Mouse (Mus musculus) adrenal gland, adult 18-20 months (tissue): Measurements from ENCODE around the gene Arid1a. TPM values are rescaled to one million over a fixed set of nuclear protein-coding genes. Genes with fewer than 3 reads are reported as not detected.
"Not testable (repeated sequence)": the region's sequence is repeated elsewhere in the genome, so short reads cannot be mapped to it uniquely, and the experiment has no call there.

ENCODE experiments used
- DNase-seq, 2 experiments: peaks; one replicate each; pipeline ENCODE4 v3.0.0; 2021 to 2022; ENCODE audit warnings: low spot score in 2 of 2
- total RNA-seq, 2 experiments: library from RNA; stranded (reverse); gene quantifications; 1 replicate in 1 of 2; 2 replicates in 1 of 2; pipeline ENCODE4 v1.2.3; 2021

Gene Arid1a
- total RNA-seq, 2 experiments from 2014 or later: 37.9 to 43.6 TPM

DNA sequence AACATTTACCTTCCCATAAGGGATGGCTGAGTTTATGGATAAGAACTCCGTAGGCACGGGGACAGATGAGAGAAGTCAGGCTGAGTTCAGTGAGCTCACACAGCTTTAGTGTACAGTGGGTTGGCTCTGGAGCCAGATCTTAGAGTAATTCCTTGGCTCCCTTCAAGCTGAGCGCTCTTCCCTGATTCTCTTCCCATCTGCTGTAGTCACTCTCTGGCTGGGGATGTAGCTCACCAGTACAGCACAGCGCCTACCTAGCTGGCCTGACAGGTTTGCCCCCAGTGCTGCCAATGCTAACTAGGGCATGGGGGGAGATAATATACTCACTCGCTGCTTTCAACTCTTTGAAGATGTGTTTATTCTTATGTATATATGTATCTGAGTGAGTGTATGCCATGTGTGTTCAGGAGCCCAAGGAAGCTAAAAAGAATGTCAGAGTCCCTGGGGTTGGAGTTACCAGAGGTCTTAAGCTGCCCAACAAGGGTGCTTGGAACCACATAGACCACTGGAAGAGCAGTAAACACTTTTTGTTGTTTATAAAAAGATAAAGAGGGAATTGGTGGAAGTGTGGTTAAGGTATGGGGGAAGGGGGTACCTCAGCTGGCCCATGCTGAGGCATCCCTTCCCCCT, 98.6 kb downstream of the Arid1a start:
- DNase-seq: no peak

DNA sequence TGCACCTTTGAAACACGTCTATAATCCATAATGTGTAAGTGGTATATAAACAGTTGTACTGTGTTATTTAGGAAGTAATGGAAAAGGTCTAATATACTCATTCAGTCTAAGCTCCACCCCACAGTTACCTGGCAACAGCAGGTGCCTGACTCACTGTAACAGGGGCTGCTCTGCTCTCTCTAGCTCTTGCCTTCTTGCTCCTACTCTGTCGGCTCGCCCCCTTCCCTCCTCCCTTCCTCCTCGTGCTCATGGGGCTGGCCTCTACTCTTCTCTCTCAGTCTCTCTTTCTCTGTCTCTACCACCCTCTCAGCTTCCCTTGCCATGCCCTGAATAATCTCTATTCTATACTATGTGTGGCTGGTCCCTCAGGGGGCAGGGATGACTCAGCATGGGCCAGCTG, 99.6 kb downstream of the Arid1a start:
- no peak for DNase-seq

DNA sequence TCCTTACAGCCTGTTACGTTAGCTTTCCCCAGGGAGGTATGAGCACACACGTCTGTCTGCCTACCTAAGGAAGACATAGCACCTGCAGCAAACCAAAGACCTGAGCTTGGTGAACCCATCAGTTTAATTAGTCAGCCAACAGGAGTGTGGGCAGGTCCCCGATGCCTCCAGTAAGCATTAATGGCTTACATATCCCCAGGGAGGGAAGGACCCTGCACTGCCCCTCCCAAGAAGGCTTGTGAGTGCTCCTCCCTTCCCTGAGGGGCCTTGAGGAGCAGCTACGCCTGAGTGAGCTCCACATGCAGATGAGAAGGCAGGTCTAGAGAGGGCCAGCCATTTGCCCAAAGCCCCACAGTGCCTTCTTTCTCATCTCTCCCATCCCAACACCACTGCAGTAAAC, 100.3 kb downstream of the Arid1a start:
- no peak for DNase-seq

DNA sequence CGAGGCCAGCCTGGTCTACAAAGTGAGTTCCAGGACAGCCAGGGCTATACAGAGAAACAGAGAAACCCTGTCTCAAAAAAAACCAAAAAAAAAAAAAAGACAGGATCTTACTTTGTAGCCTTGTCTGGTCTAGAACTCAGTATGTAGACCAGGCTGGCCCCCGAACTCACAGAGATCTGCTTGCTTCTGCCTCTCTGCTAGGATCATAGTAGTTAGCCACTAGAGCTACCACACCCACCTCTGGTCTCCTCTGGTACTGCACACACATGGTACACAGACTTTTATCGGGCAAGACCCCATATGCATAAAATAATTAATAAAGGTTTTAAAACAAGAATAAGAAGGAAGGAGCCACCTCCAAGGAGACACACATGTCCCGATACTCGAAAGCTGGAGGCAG, 102.5 kb downstream of the Arid1a start:
- DNase-seq: not testable (repeated sequence)

DNA sequence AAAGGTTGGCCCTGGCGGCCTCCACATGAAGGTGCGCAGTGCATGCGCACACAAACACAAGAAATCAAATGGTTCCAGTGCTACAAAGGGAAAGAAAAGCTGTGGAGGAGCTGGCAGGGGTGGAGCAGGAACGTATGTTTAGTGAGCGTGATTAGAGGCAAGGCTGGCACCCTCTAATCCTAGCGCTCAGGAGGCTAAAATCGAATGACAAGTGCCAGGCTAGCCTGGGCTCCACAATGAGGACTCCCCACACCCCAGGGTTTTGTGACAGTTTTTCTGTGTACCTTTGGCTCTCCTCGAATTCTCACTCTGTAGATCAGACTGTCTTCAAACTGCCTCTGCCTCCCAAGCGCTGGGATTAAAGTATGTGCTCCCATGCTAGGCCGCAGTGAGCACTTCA, 103.8 kb downstream of the Arid1a start:
- DNase-seq: no peak

DNA sequence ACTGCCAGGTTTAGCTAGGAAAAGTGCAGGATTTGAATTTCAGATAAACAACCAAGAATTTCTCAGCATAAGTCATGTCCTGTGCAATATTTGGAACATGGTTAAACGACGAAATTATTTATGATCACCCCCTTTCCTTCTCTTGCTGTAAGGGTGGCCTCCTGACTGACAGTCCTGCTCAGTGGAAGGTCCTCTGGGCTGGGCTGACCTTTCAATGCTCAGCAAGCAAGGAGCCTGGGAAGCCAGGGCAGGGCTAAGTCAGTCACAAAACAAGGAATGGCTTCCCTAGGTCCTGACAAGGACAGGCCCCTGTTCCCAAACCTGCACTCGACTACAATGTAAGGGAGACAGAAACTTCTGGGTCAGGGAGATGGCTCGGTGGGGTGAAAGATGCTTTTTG, 104.6 kb downstream of the Arid1a start:
- no peak for DNase-seq

DNA sequence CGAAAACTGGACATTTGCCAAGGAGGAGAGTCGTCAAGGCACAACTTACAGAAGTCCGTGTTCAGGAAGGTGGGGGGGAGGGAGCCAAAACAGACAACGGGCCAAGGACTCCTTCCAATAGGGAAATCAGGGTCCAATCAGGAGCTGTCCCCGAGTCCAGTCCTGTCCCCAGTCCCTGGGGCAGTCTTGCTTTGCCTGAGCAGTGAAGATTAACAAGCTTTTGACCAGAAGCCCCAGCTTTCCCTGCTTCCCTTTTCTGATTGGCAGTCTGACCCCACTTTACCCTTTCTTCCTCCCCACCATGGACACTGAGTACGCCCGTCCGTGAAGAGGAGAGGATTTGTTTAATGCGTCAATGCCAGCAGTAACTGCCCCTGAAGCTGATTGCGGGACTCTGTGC, 105.1 kb downstream of the Arid1a start:
- no peak for DNase-seq

DNA sequence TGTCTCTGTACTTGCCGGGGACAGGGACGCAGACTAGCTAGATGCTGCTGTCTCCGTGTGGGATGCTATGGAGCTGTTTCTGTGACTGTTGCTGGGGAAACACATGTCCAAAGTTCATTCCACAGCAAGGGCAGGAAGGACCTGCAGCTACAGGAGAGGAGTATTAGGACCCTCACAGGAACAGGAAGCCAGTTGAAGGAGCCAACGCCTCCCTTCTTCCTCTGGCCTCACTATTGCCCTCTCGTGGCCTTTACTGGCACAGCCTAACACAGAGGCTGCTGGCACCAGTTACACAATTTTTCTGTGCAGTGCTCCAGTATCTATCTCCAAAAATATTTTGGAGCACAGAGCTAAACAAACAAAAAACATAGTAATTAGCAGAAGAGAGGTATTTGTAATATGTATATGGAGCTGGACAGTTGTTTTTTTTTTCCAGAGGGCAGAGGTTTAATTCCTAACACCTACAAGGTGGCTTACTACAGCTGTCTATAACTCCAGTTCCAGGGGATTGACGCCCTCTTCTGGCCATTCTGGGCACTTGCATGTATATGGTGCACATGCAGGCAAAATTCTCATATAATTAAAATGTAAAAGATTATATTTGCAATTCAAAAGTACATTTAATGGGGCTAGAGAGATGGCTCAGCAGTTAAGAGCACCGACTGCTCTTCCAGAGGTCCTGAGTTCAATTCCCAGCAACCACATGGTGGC, 106.4 kb downstream of the Arid1a start, which contains the start of gene Zdhhc18:
Gene Zdhhc18, minus strand, starts transcription at position 166 of the 711 bp plus-strand sequence.
- DNase-seq: peak; percentile 71 to 82

DNA sequence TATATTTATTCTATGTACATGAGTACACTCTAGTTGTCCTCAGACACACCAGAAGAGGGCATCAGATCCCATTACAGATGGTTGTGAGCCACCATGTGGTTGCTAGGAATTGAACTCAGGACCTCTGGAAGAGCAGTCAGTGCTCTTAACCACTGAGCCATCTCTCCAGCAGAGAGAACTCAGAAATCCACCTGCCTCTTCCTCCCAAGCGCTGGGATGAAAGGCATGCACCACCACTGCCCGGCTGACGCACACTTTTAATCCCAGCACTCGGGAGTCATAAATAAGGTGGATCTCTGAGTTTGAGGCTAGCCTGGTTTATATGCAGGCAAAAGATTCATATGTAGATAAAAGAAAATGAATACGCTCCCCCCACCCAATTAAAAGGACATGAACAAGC, 107.1 kb downstream of the Arid1a start:
- DNase-seq: not testable (repeated sequence)

DNA sequence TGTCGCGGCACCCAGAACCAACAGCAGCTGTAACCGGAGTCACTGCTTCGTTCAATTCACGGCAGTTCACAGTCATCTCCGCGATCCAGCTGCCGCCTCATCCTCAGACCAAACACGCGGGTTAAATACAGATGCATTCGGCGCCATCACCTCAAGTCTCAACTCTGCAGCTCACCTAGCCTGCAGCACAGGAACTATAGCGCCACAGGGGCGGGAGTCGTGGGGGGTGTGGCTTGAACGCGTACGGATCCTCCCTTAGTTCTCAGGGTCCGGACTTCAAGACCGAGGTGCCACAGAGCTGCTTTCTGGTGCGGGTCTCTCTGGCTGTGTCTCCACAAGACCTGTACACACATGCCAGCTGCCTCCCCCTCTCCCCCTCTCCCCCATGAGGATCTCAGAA, 110.9 kb downstream of the Arid1a start:
- DNase-seq: no peak

DNA sequence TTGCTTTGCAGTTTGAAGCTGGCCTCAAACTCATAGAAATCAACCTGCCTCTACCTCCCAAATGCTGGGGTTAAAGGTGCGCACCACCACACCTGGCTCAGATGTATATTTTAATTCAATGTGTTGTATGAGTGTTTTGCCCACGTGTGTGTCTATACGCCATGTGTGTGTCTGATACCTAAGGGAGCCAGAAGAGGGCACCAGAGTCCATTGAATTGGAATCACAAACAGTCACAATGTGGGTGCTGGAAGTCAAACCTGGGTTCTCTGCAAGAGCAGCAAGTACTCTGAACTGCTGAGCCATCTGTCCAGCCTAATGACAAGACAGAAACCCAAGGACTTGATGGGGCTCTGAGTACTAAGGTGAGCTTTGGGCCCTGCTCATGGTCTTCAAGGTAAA, 111.4 kb downstream of the Arid1a start:
- no peak for DNase-seq

DNA sequence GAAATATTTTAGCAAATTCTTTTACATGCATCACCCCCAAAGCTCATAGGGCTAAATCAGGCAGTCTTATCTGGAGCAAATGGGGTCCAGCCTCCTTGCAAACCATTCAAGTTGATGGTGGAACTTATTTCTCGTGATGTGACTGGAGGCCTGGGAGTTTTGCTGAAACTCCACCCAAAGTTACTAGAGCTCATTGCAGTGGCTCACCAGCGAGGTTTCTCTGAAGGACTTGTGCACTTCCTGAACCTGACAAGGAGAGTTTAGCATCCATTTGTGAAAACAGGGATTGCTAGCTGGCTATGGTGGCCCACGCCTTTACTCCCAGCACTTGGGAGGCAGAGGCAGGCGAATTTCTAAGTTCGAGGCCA, 122.5 kb downstream of the Arid1a start:
- no peak for DNase-seq

DNA sequence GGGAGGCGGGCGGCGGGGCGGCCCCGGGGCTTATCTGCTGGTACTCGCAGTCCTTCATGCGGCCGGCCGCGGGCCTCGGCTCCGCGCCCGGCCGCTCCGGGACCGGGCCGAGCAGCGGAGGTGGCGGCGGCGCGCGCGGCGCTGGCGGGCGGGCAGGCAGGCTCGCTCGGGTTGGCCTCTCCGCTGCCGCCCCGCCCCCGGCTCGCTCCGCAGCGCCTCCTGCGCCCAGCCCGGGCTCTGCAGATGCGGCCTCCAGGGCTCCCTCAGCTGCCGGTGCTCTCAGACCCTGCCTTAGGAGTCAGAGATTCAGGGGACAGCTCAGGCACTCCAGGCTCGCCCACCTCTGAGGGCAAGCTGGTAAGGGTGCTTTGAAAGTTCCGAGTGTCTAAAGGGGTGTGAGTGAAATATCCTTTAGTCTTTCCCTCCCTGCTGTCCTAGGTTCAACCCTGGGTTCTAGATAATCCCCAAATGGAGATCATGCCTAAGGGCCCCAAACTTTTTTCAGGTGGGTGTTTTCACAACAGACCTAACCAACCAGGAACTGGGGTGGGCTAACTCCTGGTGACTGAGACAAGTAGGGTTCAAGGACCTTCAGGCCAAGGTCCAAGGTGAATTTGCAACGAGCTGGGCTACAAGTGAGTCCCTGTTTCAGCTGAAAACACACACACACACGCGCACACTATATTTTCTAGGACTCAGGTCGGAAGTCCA, 123.1 kb downstream of the Arid1a start:
- DNase-seq: peak; percentile 94 to 95

DNA sequence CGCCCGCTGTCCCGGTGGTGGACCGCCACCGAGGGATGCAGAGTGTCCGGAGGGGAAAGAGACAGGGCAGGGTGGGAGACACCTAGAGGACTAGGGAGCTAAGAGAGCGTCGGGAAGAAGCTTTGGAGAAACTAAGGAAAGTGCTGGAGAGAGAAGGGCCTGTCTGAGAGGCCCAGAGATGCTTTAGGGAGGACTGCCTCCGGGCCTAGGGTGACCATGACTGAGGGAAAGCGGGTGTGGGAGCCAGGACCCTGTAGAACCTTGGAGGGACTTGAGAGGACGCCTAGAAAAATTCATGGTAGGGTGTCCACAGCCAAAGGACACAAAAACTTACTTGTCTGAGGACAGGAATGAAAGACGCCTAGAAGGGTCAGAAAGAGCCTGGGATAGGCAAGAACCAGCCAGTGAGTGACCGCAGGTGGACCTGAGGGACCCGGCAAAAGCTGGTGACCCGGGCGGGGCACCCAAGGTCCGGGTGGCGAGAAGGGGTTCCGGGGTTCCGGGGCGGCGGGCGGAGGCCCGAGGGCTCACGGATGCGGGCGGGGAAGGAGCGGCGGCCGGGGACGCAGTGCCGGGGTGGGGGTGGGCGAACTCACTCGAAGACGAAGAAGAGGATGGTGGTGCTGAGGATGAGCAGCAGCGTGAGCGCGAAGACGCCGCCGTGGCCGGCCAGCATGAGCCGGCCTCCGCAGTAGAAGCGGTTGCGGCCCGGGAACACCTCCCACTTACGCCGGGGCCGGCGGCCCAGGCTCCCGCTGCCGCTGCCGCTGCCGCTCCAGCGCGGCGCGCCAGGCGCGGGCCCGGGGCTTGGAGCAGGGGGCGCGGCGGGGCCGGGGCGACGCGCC, 123.9 kb downstream of the Arid1a start:
- peak in 1 of 2 experiments; percentile 57 for DNase-seq

DNA sequence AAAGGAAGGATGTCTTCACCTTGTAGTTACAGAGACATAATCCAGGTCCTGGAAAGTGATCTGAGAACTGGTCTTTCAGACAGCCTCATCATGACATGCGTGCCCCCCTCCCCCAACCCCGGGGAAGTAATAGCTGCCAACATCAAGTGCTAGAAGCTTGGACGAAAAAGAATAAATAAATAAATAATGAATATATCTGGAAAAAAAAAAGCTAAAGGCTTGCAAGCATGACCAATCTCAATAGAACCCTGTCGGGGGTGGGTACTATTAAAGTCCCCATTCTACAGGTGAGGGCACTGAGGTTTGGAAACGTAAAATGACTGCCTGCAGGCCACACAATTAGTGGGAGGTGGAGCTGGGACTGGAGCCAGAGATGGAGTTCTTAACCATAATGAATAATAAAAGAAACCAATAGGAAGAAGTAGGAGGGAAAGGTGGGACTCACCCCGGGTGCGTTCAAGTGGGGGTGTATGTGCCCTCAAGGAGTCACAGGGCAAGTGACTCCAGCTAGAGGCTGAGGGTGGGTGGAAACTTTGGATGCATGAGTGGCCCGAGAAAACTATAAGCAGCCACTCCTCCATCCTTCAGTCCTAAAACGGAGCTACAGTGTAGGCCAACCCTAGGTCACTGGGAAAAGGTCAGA, 124.7 kb downstream of the Arid1a start:
- no peak for DNase-seq

DNA sequence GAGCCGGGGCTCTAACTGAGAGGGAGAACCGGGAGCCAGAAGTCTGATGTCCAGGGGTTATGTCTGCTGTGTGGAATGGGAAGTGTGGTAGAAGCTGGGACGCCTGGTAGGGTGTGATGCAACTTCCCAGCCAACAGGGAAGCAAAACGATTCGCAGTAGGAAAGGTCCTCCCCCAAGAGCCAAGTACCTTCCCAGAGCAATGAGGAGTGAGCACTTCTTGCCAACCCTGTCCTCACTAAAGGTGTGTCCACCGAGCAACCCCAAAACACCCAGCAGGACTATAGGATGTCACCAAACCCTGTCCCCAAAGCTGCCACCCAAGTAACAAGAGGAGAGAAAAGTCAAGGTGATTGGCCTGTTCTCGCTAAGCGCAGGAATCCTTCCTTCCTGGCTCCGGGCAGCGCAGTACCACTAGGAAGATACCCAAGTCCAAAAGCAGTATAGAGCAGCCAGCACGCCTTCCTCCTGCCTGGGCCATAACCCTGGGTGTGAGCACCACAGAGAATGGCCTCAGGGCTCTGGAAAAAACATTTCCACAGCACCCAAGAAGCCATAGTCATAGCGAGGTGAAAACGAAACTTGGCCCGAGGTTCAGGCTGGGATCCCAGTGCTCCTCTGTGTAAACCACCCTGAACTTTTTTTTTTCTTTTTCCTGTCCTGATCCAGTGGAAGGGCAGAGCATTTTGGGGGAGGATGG, 125.3 kb downstream of the Arid1a start:
- no peak for DNase-seq

DNA sequence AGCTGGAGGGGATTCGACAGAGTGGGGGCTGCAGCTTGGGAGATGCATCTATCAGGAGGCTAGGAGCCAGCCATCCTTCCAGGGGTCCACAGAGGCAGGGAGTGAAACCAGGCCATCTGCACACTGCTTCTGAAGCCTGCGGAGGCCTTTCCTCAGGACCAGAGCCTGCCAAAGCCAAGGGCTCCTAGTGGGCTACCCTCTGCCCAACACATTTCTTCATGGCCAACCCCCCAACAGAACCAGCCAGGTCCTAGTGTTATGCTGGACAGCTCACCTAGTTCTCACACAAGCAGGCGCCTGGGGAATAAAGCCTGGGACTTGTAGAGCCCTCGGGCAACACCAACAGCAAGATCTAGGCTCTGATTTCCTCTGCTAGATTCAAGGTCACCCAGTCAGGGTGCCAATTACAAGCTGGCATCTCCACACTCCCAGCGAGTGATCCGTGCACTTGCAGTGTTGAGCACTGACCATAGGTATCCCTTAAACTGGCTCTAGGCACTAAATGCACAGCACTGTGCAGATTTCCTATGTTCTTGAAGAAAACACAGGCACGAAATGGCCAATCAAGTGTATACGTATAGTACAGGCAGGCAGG, 126.1 kb downstream of the Arid1a start:
- no peak for DNase-seq

DNA sequence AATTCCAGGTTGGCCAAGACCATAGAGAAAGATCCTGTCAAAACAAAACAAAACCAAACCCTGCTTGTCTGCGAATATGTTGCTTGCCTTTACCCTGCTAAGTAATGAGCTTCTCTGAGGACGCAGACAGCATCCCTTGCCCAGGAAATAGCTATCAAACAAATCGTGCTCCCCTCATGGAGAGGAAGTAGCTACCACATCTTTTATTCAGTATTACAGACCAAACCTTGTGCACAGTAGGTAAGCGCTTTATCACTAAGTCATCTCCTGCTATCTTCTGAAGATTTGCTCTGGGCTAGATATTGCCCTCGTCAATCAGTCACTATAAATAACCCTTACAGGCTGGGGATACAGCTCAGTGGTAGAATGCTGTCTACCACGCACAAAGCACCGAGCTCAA, 127.4 kb downstream of the Arid1a start:
- no peak for DNase-seq
